Mouse (Mus musculus): Measurements from ENCODE around the gene Itpripl1. TPM values are rescaled to one million over a fixed set of nuclear protein-coding genes. Genes with fewer than 3 reads are reported as not detected.

Itpripl1 gene
- 18.3 TPM for polyA plus RNA-seq (2015; fragmentation: Illumina TruSeq; extraction: RNeasy Lipid Tissue Mini Kit (QIAGEN cat#74804); ENCODE audit: insufficient read depth, low replicate concordance)

DNA sequence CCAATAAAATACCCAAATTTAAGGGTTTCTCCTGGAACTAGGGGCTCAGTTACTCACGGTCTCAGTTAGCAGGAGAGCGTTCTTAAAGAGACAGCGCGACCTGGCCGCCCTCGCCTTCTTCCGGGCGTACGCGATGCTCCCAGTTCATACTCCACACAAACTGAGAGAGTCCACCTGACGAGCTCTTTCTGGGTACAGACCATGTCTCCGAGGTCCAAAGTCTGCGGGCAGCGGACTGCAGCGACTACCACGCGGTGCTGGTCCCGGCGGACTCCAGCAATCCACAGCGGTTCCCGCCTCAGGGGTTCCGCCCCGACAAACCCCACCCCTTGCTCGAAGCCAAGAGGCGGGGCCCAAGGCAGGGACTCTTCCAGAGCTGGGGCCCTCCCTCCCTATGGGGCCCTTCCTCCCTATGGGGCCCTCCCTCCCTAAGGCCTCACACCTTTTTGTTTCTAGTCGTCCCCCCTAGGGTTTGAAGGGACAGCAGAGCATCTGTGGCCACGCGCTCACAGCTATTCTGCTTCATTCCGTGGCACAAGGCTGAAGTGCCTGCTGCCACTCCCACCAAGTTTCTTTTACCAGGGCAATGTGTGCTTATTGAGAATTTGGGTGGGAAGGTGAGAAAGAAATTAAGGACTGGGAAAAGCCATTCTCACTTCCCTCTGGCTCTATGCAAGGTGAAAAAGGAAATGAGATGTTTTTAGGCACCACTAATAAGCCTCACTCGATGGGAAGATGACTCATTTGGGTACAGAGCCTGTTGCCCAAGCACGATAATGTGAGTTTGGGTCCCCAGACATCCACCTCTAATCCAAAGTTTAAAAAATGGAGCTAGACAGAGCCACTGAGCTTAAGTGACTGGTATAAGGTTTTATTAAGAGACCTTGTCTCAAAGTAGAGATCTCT, at the start of gene Itpripl1:
Gene Itpripl1 (minus strand): TSS at position 285 of the 906 bp plus-strand sequence.

DNA sequence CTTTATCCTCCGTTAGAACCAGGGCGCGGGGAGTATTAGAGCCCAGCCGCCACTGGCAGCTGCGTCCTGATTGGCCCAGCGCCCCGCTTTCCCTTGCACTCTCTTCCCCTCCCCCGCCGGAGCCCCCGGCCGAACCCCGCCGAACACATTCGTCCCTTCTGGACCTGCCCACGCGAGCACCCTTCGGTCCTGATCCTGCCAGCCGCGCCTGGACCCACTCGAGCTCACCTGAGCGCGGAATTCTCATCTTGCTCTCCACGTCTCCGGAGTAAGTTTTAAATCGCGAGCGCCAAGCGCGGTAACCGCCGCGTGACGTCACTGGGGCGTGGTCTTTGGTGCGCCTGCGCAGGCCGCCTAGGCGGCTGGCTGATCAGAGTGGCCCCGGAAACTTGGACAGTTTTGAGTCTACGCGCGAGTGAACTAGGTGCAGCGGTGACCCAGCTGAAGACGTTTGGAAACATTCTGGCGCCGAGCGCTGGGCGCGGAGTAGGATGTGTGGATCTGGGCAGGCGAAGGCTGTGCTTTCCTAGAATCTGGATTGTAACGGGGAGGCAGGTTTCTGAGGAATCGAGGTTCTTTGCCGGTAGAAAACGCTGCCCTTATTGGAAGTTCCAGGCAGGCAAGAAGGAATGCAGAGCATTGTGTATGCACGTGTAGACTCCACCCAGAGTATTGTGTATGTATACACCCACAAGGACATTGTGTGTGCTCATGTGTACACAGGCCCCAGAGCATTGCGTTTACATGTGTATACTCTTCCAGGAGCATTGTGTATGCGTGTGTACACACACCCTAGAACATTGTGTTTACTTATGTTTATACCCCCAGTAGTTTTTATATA, 9.4 kb downstream of the Itpripl1 start, which contains the start of gene Ncaph:
Gene Ncaph (minus strand): TSS at position 334 of the 841 bp plus-strand sequence.

Other genes starting within 250 kb of the Itpripl1 start
- 96.5 TPM for gene Sppl2a, start 210.2 kb downstream of the Itpripl1 start, polyA plus RNA-seq (2015; fragmentation: Illumina TruSeq; extraction: RNeasy Lipid Tissue Mini Kit (QIAGEN cat#74804); ENCODE audit: insufficient read depth, low replicate concordance)
- 25.6 TPM for gene Ap4e1, start 134.7 kb downstream of the Itpripl1 start, polyA plus RNA-seq (2015; fragmentation: Illumina TruSeq; extraction: RNeasy Lipid Tissue Mini Kit (QIAGEN cat#74804); ENCODE audit: insufficient read depth, low replicate concordance)
- 63.3 TPM for gene Blvra, start 72.8 kb downstream of the Itpripl1 start, polyA plus RNA-seq (2015; fragmentation: Illumina TruSeq; extraction: RNeasy Lipid Tissue Mini Kit (QIAGEN cat#74804); ENCODE audit: insufficient read depth, low replicate concordance)
- 13.5 TPM for gene Ncaph, start 9.5 kb downstream of the Itpripl1 start, polyA plus RNA-seq (2015; fragmentation: Illumina TruSeq; extraction: RNeasy Lipid Tissue Mini Kit (QIAGEN cat#74804); ENCODE audit: insufficient read depth, low replicate concordance)
- 1.9 TPM for gene 1810024B03Rik, start 64.8 kb upstream of the Itpripl1 start, polyA plus RNA-seq (2015; fragmentation: Illumina TruSeq; extraction: RNeasy Lipid Tissue Mini Kit (QIAGEN cat#74804); ENCODE audit: insufficient read depth, low replicate concordance)
- 80.2 TPM for gene Snrnp200, start 64.9 kb upstream of the Itpripl1 start, polyA plus RNA-seq (2015; fragmentation: Illumina TruSeq; extraction: RNeasy Lipid Tissue Mini Kit (QIAGEN cat#74804); ENCODE audit: insufficient read depth, low replicate concordance)
- gene Ciao1, start 104.4 kb upstream of the Itpripl1 start, polyA plus RNA-seq (2015; fragmentation: Illumina TruSeq; extraction: RNeasy Lipid Tissue Mini Kit (QIAGEN cat#74804); ENCODE audit: insufficient read depth, low replicate concordance) = 31.3 TPM
- gene Tmem127, start 104.5 kb upstream of the Itpripl1 start, polyA plus RNA-seq (2015; fragmentation: Illumina TruSeq; extraction: RNeasy Lipid Tissue Mini Kit (QIAGEN cat#74804); ENCODE audit: insufficient read depth, low replicate concordance) = 71.3 TPM
- 131 TPM for gene Stard7, start 126.8 kb upstream of the Itpripl1 start, polyA plus RNA-seq (2015; fragmentation: Illumina TruSeq; extraction: RNeasy Lipid Tissue Mini Kit (QIAGEN cat#74804); ENCODE audit: insufficient read depth, low replicate concordance)
- gene Dusp2, start 192.7 kb upstream of the Itpripl1 start, polyA plus RNA-seq (2015; fragmentation: Illumina TruSeq; extraction: RNeasy Lipid Tissue Mini Kit (QIAGEN cat#74804); ENCODE audit: insufficient read depth, low replicate concordance) = 67.0 TPM
- gene Astl, start 195.2 kb upstream of the Itpripl1 start, polyA plus RNA-seq (2015; fragmentation: Illumina TruSeq; extraction: RNeasy Lipid Tissue Mini Kit (QIAGEN cat#74804); ENCODE audit: insufficient read depth, low replicate concordance) = 0.17 TPM
- gene Adra2b, start 219.8 kb upstream of the Itpripl1 start, polyA plus RNA-seq (2015; fragmentation: Illumina TruSeq; extraction: RNeasy Lipid Tissue Mini Kit (QIAGEN cat#74804); ENCODE audit: insufficient read depth, low replicate concordance) = 0.51 TPM